Mouse (Mus musculus): Measurements from ENCODE around the gene Eif2s3x.

The Eif2s3x gene

DNA sequence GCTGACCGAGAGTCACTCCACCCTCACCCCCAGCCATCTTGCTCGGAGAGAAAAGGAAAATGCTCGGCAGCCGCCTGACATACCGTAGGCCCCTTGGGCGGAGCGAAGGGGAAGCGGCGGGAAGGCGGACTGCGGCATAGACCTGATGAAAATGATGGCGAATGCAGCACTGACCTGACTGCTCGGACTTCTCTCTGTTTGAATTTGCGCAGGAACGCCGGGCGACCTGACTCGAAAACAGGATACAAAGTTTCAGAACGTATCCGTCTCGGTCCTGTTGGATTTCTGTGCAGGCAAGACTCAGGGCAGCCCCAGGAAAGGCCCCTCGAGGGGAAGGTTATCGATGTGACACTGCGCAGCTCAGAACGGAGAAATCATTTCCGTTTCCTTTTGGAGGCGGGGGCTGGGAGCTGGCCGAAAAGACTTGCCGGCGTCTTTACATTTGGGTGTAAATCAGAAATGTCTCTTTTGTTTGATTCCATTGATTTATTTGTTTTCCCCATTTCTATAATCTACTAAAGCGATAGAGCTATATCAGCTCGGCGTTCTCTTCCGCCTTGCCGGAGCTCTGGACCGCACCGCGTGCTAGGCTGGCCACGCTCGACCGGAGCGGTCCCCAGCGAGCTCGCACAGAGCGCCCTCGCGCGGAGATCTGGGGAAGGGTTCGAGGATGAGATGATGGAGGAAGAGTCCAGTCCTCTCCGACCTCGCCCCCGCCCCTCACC, at the start of gene Eif2s3x:
Eif2s3x (minus strand) TSS at position 266 of the 725 bp plus-strand sequence.
- peak; percentile 72 for DNase-seq (ENCODE audit: low read depth)

DNA sequence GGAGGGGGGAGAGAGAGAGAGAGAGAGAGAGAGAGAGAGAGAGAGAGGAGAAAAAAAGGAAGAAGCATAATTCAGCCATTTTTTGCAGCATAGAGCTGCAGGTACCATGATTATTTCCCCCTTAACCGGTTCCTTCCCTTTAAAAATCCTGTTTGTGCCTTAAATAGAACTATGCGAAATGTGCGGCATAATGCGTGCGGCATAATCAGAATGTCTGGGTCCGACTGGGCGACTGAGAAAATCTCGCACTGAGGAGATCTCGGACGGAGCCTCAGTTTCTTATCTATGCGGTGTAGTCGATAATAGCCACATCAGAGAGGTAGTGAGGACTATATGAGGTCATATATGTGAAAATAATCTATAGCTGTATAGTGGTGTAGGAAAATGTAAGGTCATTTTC, 22.9 kb upstream of the Eif2s3x start:
- no peak for DNase-seq (ENCODE audit: low read depth)

DNA sequence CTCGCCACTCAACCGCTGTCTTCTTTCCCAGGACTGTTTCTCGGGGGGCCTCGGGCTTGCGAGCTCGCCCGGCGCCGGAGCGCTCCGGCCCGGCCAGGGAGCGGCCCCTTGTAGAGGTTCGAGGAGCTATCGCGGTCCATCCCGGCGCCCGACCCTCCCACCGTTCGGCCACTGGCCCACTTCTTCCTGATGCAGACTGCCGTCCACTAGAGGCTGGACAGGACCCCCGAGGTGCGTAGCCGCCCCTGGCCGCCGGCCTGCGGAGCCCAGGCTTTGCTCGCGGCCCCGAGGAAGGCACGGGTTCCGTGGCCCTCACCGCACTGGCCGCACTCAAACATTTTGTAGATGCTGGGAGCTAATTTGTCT, 22.5 kb upstream of the Eif2s3x start:
- no peak for DNase-seq (ENCODE audit: low read depth)

DNA sequence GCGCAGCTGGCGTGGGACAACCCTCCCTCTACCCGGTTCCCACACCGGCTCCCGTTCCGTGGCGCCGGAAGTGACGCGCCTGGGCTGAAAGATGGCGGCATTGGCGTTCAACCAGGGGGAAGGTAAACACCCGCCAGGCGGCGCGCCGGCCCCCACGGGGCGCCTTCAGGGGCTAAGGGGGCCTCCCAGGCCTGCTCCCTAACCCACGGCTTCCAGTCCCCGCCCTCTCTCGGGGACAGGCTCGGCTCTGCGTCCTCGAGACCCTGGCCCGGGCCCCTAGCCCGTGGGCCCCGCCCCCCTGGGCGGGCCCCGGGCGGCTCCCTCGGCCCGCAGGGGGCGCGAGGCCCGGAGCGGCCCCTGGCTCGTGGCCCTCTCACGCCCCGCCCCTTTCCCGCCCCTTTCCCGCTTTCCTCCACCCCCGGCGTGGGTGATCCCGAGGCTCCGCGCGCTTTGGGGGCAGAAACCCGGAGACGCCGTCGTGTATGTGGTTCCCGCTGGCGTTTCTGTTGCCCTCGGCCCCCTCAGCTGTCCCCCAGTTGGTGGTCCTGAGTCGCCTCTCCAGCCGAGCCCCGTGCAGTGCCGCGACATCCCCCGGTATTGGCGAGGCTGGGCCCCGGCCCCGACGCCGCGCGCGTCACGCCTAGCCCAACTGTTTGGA, 22.0 kb upstream of the Eif2s3x start, which contains the start of gene Klhl15:
Klhl15 (plus strand) TSS at position 68 of the 658 bp plus-strand sequence.
- DNase-seq (ENCODE audit: low read depth) = peak; percentile 76

DNA sequence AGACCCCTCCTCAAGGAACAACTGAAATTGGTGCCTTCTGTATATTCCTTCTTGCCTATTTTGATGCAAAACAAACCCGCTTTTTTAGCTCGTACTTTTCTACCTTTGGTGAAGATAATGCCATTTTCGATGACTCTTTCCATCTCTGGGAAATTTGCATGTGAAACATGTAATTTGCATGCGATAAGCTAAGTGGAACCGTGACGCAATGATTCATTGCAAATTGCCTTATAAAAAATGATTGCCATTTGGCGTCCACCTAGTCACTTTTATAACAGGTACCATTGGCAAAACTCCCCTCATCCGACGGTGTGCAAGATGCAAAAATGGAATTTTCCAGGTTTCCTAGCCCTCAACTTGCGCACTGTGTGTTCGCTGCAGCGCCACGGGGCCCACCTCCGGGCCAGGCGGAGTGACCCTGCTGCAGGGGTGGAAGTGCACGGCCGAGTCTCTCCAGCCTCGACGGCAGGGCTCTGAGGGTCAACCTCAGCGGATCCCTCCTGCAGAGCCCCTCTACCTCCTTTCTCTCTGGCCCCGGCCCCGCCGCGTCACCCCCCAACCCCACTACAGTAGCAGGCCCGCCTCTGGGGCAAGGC, 21.4 kb upstream of the Eif2s3x start:
- no peak for DNase-seq (ENCODE audit: low read depth)

DNA sequence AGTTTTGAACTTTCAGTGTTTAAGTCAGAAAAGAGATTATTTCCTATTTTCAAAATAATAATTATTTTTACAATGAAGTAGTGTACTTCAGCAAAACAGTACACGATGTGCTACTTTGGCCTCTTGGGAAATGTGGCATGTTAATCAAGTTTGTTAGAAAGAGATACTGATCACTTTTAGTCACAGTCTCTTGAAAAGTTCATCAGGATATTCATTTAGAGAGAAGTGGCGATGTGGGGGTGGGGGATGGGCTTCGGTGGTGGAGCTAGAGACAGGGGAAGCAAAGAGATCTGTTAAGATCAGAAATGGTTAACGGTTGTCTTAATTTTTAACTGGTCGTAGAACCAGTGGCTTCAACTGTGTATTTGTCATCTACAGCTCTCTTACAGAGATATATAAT, 20.8 kb upstream of the Eif2s3x start:
- DNase-seq (ENCODE audit: low read depth) = no peak

DNA sequence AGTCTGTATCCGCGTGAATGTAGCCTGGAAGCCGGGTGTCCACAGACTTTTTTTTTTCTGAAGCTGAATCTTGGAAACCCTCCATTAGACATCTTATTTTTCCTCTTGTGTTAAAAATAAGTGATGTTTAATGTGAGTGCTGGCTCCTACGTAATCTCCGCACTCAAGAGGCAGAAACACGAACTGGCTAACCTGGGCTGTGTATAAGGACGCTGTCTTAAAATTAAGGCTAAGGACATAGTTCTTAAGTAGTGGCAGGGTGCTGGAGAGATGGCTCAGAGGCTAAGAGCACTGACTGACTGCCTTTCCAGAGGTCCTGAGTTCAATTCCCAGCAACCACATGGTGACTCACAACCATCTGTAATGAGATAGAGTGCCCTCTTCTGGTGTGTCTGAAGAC, 722 bp upstream of the Eif2s3x start:
- no peak for DNase-seq (ENCODE audit: low read depth)

GRCm38 (mm10) chrX:94212264-94212596, 432 bp downstream of the Eif2s3x start:
- no peak for DNase-seq (ENCODE audit: low read depth)

DNA sequence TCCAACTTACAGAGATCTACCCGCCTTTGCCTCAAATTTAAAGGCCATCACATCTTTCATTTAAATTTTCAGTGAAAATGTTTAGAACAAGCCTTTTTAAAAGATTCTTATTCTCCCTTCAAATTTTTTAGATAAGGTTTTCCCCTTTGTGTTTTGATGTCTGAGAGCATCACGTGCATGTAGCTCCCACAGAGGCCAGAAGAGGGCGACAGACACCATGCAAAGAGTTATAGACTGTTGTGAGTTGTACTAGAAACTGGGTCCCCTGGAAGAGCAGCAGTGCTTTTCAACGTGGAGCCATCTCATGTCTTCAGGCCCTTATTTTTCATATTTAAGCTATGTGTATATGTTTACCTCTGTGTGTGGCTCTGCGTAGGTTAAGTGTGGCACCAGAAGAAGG, 14.9 kb downstream of the Eif2s3x start:
- peak; percentile 35 for DNase-seq (ENCODE audit: low read depth)

- peak; percentile 30 for DNase-seq (ENCODE audit: low read depth)
Observed at GRCm38 (mm10) chrX:94193901-94194300, 18.8 kb downstream of the Eif2s3x start.

DNA sequence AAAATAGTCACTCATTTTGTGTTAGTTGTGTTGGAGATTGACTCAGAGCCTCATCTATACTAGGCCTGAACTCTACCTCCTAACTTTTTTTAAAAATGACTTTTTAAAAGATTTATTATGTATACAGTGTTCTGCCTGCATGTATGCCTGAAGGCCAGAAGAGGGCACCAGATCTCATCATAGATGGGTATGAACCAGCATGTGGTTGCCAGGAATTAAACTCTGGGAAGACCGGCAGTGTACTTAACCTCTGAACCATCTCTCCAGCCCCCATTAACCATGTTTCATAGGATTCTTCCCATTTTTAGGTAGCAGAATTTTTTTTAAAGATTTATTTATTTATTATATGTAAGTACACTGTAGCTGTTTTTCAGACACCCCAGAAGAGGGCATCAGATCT, 27.5 kb downstream of the Eif2s3x start:
- DNase-seq (ENCODE audit: low read depth) = no peak

DNA sequence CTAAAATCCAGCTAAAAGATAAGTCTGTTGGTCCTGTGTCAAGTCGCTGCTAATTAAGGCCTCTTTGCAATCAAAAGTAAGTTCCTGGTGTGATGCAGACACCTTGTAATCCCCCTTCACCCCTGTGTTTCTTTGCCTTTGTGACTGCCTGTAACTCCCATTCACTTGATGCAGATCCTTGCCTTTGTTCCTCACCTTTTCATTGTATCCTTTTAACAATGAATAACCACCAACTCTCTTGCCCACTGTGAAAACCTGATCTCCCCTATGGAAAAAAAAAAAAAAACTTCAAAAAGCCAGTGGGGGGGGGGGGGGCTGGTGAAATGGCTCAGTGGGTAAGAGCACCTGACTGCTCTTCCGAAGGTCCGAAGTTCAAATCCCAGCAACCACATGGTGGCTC, 28.8 kb downstream of the Eif2s3x start:
- DNase-seq (ENCODE audit: low read depth) = no peak

DNA sequence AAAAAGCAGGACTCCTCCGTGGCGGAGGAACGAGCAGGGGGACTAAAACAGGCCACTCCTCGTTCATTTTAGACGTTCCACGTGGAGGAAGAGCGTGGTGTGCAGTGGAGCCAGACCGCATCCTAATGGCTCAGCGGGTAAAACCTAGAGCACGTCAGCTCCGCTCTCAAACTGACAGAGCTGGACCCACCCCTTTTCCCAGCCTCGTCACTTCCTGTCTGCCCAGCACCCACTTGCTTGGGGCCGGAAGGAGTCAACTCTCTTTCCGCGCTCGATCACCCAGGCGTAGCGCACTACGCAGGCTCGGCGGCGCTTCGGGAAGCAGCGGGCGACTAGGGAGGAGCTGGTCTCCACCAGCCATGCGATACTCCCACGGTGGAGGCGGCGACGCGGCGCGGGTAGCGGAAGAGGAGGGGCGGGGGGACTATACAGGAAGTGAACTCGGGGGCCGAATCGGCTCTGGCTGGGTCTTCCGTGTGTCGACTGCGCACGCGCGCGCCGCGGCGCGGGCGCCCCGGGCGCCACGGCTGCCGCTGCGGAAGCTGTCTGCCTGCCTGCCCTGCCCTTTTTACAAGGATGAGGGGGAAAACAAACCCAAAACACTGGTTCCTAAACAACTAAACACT, 34.8 kb downstream of the Eif2s3x start:
- peak; percentile 83 for DNase-seq (ENCODE audit: low read depth)

- DNase-seq (ENCODE audit: low read depth) = peak; percentile 18
Observed at GRCm38 (mm10) chrX:94169348-94169747, 43.3 kb downstream of the Eif2s3x start.

- DNase-seq (ENCODE audit: low read depth) = no peak
Observed at GRCm38 (mm10) chrX:94152251-94152830, 60.3 kb downstream of the Eif2s3x start.

- DNase-seq (ENCODE audit: low read depth) = no peak
Observed at GRCm38 (mm10) chrX:94150471-94150870, 62.2 kb downstream of the Eif2s3x start.

DNA sequence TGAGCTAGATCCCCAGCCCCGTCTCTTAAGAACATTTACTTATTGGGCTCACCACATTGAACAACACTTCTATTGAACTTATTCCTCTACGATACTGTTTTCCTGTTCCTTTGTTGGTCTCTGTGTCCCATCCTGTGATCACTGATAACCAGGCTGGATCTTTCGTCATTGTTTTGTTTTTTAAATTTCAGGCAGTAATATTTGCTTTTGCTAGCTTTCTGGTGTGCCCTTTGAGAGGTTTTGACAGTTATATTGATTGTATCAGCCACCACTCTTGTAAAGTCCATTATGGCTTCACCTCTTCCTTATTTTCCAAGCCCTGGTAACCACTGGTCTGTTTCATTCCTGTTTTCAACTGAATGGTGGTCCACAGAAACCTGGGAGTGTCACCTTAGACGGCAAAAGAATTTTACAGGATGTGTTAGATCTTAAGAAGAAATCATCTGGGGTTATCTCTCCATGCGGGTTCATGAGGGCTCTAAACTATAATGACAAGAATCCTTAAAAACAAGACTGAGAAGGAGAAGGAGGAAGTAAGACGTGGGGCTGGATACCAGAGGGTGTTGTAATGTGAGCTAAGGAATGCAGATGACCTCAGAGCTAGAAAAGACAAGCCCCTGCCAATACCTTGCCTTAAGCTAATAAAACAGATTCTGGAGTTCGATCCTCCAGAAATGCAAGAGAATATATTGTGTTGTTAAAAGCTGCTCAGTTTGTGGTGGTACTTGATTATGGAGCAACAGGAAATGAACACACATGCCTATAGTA, 70.5 kb downstream of the Eif2s3x start:
- DNase-seq (ENCODE audit: low read depth) = no peak

DNA sequence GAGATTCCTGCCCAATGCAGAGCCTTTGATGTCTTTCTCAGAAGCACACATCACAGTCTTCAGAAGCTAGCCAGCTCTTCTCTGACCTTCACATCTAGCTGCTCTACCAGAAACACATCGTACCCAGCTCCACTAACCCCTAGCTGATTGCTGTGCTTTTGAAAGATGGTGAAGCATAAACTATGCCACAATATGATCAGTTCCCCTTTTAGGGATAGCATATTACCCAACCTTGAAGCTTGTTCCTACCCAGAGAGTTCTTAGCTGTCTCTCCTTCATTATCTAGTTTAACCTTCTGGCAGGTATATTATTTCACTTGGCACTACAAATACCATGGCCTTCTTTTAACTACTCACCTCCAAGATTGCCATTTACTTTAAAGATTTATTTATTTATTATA, 72.6 kb downstream of the Eif2s3x start:
- no peak for DNase-seq (ENCODE audit: low read depth)

All from c-Kit-positive CD71-negative TER-119-negative erythroid progenitor cells, embryonic 14.5 days (primary cell).